Mouse (Mus musculus) hindbrain, postnatal 0 days (tissue): ENCODE results near the gene Fam69b. TPM values are rescaled to one million over a fixed set of nuclear protein-coding genes. Genes with fewer than 3 reads are reported as not detected.
"Not testable (repeated sequence)": the region's sequence is repeated elsewhere in the genome, so short reads cannot be mapped to it uniquely, and the experiment has no call there.

Experiments used
- ATAC-seq: fragments of 200-750 bp; cut with Nextera tagmentation; 2 replicates; pipeline ENCODE4 v1.8.0; 2017; ENCODE audit warnings: mild to moderate bottlenecking, moderate TSS enrichment, moderate library complexity
- DNase-seq: peaks from one replicate; pipeline ENCODE4 v3.0.0-alpha.2; 2015; ENCODE audit warnings: low spot score
- H3K27ac ChIP-seq: fragments of 300-500 bp; sonication (generic); 2 replicates; pipeline ENCODE4 v1.5.1; 2014; ENCODE audit warnings: mild to moderate bottlenecking
- H3K27me3 ChIP-seq: fragments of 300-500 bp; sonication (generic); 2 replicates; pipeline ENCODE4 v1.6.1; 2014; ENCODE audit warnings: low read length, mixed read lengths; ENCODE audit not compliant: insufficient read depth
- H3K36me3 ChIP-seq: fragments of 300-500 bp; sonication (generic); 2 replicates; pipeline ENCODE4 v1.6.1; 2014; ENCODE audit warnings: low read length, mixed read lengths; ENCODE audit not compliant: insufficient read depth
- H3K4me1 ChIP-seq: fragments of 300-500 bp; sonication (generic); 2 replicates; pipeline ENCODE4 v1.6.1; 2014; ENCODE audit warnings: antibody characterized with exemption, low read length, mixed read lengths; ENCODE audit not compliant: insufficient read depth
- H3K4me2 ChIP-seq: fragments of 300-500 bp; sonication (generic); 2 replicates; pipeline ENCODE4 v1.6.1; 2014; ENCODE audit warnings: low read depth, mild to moderate bottlenecking, low read length, moderate library complexity, mixed read lengths
- H3K4me3 ChIP-seq: fragments of 300-500 bp; sonication (generic); 2 replicates; pipeline ENCODE4 v1.5.1; 2014; ENCODE audit warnings: low read length
- H3K9ac ChIP-seq: fragments of 300-500 bp; sonication (generic); replicated peaks from 2 replicates; pipeline ENCODE4 v1.6.1; 2014; ENCODE audit warnings: mild to moderate bottlenecking, low read length, moderate library complexity, mixed read lengths
- H3K9me3 ChIP-seq: fragments of 300-500 bp; sonication (generic); 2 replicates; pipeline ENCODE4 v1.6.1; 2016; ENCODE audit warnings: low read length, mixed read lengths
- CTCF ChIP-seq: IDR thresholded peaks from 2 replicates; pipeline ENCODE4 v1.5.1; 2016; ENCODE audit warnings: antibody characterized with exemption, control low read depth, low read depth
- WGBS: fragments of 180-500 bp; shearing (Covaris S2); extraction: QIAGEN DNeasy Blood & Tissue Kit; methylation state at CpG from one replicate; pipeline ENCODE4 v1.1.7; 2014; 5-methylcytosine and 5-hydroxymethylcytosine counted together
- microRNA counts: library from miRNA; unstranded; fragments of <30 nt; microRNA quantifications from one replicate; lab custom pipeline; 2015
- microRNA-seq, 2 experiments: library from miRNA; unstranded; fragments of <30 nt; microRNA quantifications; one replicate each; pipeline ENCODE4; 2016
- polyA plus RNA-seq: library from polyadenylated mRNA; unstranded; fragments of >200 nt; fragmentation: Nextera tagmentation; extraction: Ambion mirVana; gene quantifications from 2 replicates; pipeline ENCODE4 v1.2.1, GENCODE M21; 2015
- total RNA-seq: library from RNA; depleted of rRNA; stranded (reverse); fragments of >200 nt; gene quantifications from 2 replicates; pipeline ENCODE4 v1.2.3, GENCODE M21; 2014; rRNA removed

Fam69b gene
- total and polyA plus RNA-seq, 2 experiments from 2014 or later, result 142 to 302 TPM

DNA sequence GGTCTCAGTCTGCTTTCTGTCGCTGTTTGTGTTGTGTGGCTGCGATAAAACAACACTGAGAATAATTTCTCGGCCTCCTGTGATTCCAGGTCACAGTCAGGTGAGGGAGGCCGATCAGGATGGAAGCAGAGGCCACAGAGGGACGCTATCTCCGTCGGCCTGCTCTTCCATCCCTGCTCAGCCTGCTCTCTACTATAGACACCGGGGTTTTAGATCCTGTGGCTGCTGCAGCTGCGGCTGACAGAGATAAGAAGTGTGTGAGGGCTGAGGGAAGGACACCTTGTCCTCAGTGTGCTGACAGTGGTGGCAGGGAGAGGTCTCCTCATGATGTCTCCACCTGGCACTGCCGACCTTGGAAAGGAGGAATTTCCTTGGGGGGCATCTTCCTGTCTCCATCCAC is 34.9 kb downstream of the Fam69b start:
- H3K4me1 ChIP-seq, result no peaks in the 10 kb centered on the region
- 73% methylated on average over 10 of the region's 10 CpGs for WGBS
- no peaks in the 10 kb centered on the region for H3K27me3 ChIP-seq
- TF ChIP-seq CTCF, result no peak
- DNase-seq (no peak), ATAC-seq (no peak)
- H3K27ac ChIP-seq, result no peak overlapping the region
- H3K36me3 ChIP-seq, result no peaks in the 10 kb centered on the region
- H3K9ac ChIP-seq, result no peak overlapping the region
- no peaks in the 10 kb centered on the region for H3K9me3 ChIP-seq
- no peak overlapping the region for H3K4me2 ChIP-seq
- no peak overlapping the region for H3K4me3 ChIP-seq

DNA sequence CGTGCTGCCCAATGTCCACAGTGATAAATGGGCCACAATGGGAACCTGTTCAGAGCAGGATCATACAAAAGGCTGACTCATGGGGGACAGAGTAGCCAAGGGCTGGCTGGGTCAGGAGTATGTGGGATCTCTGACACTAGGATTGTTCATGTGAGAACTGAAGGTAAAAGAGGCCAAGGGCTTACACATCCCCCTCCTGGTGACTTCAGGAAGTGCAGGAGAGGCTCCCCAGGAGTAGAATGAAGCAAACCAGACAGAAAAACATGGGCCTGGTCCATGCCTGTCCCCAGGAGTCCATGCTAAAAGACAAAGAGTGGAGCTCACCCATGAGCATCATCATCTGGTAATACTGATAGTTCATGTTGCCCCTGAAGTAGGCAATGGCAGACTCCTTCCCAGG is 35.3 kb downstream of the Fam69b start:
- not testable (repeated sequence) for H3K36me3 ChIP-seq, ATAC-seq, H3K27ac ChIP-seq, H3K9me3 ChIP-seq, H3K9ac ChIP-seq, H3K27me3 ChIP-seq, H3K4me3 ChIP-seq, H3K4me1 ChIP-seq, H3K4me2 ChIP-seq
- DNase-seq, result peak; percentile 61
- WGBS, result 82% methylated on average over 1 of the region's 1 CpGs
- TF ChIP-seq CTCF, result peak; percentile 69

DNA sequence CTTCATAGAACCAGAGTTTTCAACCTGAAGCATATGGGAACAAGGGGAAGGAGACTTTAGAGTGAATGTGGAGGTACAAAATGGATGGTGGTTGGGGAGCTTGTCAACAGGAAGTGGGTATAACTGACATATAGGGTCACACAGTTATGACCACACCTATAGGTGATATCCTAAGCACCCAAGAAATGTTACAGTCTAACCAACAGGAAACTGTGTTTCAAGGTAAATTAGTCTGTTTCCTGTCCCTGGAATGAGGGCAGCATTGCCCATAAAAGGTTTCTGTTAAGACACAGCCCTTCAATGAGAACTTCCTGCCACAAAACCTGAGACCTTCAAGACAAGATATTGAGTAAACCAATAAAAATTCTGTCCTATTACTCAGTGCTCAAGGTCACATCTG is 40.5 kb downstream of the Fam69b start:
- no peaks in the 10 kb centered on the region for H3K27me3 ChIP-seq
- no peak for DNase-seq
- no peaks in the 10 kb centered on the region for H3K9me3 ChIP-seq
- no peak for TF ChIP-seq CTCF
- H3K4me3 ChIP-seq, result no peak overlapping the region
- no peak overlapping the region for H3K27ac ChIP-seq
- H3K4me2 ChIP-seq, result no peak overlapping the region
- no peaks in the 10 kb centered on the region for H3K36me3 ChIP-seq
- H3K9ac ChIP-seq, result no peak overlapping the region
- no peaks in the 10 kb centered on the region for H3K4me1 ChIP-seq
- no peak for ATAC-seq

DNA sequence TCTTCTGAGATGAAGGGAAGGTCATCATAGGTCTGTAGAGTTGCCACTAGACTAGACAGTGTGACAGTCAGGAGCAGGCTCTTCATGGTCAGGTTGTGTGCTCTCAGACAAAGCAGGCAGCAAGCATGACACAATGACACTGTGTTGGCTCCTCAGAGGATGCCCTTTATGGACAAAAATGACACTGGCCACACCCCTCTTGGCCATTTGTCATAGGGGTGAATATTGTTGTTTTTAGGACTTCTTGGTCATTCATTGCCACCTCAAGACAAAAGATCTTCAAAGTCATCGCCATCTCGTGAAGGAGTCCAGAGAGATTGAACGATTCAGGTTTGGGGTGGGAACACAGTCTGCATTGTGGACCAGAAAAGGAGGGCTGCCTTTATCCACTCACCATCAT is 42.9 kb downstream of the Fam69b start, which contains the start of gene Lcn4:
TSS of gene Lcn4 (minus strand) at position 101 of the 400 bp plus-strand sequence.
- ATAC-seq, result no peak

More for the DNA sequence above, 42.9 kb downstream of the Fam69b start, which contains the start of gene Lcn4:
- Histone ChIP-seq H3K4me1 (no peaks in the 10 kb centered on the region), H3K9me3 (no peaks in the 10 kb centered on the region), H3K27ac (no peak within 1 kb of the TSS), H3K9ac (no peak within 1 kb of the TSS), H3K36me3 (no peaks in the 10 kb centered on the region), H3K27me3 (no peaks in the 10 kb centered on the region), H3K4me2 (no peak within 1 kb of the TSS), H3K4me3 (no peak within 1 kb of the TSS)
- TF ChIP-seq CTCF, result no peak
- DNase-seq, result no peak
- 89% methylated on average over 3 of the region's 3 CpGs for WGBS

MicroRNAs within 50 kb of the gene (microRNA counts, 519-probe panel; counts per million panel counts)
- microRNA mmu-miR-126-3p (lab: Ali Mortazavi, UCI) (6,461 counts per million, percentile 97 among the panel's probes with 10 or more counts), microRNA mmu-miR-126-5p (lab: Ali Mortazavi, UCI) (3,155 counts per million, percentile 52 among the panel's probes with 10 or more counts)

Small RNA genes lying within 50 kb of the gene (microRNA-seq; reads per million reads assigned to microRNA genes)
- 0.18 to 0.72 reads per million in 2 experiments for gene Mir126a
- 0 reads per million in 2 experiments for gene Mir126b

Other genes starting within 250 kb of the Fam69b start
- 44.7 and 56.4 TPM in 2 replicates for gene Snapc4, start 247.8 kb upstream of the Fam69b start, total RNA-seq
- 25.6 and 26.1 TPM in 2 replicates for gene Snapc4, start 247.8 kb upstream of the Fam69b start, polyA plus RNA-seq
- gene Entr1, start 239.1 kb upstream of the Fam69b start, total RNA-seq, result 115 and 135 TPM in 2 replicates
- gene Entr1, start 239.1 kb upstream of the Fam69b start, polyA plus RNA-seq, result 133 and 138 TPM in 2 replicates
- 58.7 and 68.5 TPM in 2 replicates for gene Pmpca, start 239.1 kb upstream of the Fam69b start, total RNA-seq
- gene Pmpca, start 239.1 kb upstream of the Fam69b start, polyA plus RNA-seq, result 94.9 and 95.8 TPM in 2 replicates
- 30.2 and 40.6 TPM in 2 replicates for gene Inpp5e, start 219.3 kb upstream of the Fam69b start, total RNA-seq
- 16.3 and 17.3 TPM in 2 replicates for gene Inpp5e, start 219.3 kb upstream of the Fam69b start, polyA plus RNA-seq
- 60.9 and 89.2 TPM in 2 replicates for gene Sec16a, start 183.2 kb upstream of the Fam69b start, total RNA-seq
- gene Sec16a, start 183.2 kb upstream of the Fam69b start, polyA plus RNA-seq, result 9.9 and 10.5 TPM in 2 replicates
- gene Notch1, start 111.8 kb upstream of the Fam69b start, total RNA-seq, result 75.2 and 75.9 TPM in 2 replicates
- 9.2 and 10.0 TPM in 2 replicates for gene Notch1, start 111.8 kb upstream of the Fam69b start, polyA plus RNA-seq
- gene Egfl7, start 48.4 kb upstream of the Fam69b start, total RNA-seq, result 70.4 and 79.5 TPM in 2 replicates
- gene Egfl7, start 48.4 kb upstream of the Fam69b start, polyA plus RNA-seq, result 74.8 and 76.5 TPM in 2 replicates
- gene Gm20532, start 41.8 kb upstream of the Fam69b start, total RNA-seq, result not detected in 2 replicates
- gene Gm20532, start 41.8 kb upstream of the Fam69b start, polyA plus RNA-seq, result not detected in 2 replicates
- gene Agpat2, start 24.0 kb upstream of the Fam69b start, total RNA-seq, result 12.2 and 13.9 TPM in 2 replicates
- gene Agpat2, start 24.0 kb upstream of the Fam69b start, polyA plus RNA-seq, result 6.2 and 8.2 TPM in 2 replicates
- not detected in 2 replicates for gene Lcn4, start 42.8 kb downstream of the Fam69b start, total RNA-seq
- gene Lcn4, start 42.8 kb downstream of the Fam69b start, polyA plus RNA-seq, result not detected in 2 replicates
- gene Abo, start 236.5 kb downstream of the Fam69b start, total RNA-seq, result 0.86 TPM in 1 of 2 replicates, not detected in the other
- not detected in 2 replicates for gene Abo, start 236.5 kb downstream of the Fam69b start, polyA plus RNA-seq